Mouse (Mus musculus) heart, embryonic 14.5 days (tissue): ENCODE measurements around the gene Gpr162. TPM values are rescaled to one million over a fixed set of nuclear protein-coding genes. Genes with fewer than 3 reads are reported as not detected.
A peak's percentile ranks its signal among the peaks of the same experiment; 100 is the strongest.

Experiments used
- ATAC-seq: fragments of 200-750 bp; cut with Nextera tagmentation; 2 replicates; pipeline ENCODE4 v1.8.0; 2017; ENCODE audit warnings: low read depth, moderate TSS enrichment; ENCODE audit not compliant: insufficient number of reproducible peaks, insufficient read depth, low FRiP score
- H3K27ac ChIP-seq, 2 experiments: fragments of 200-500 bp in 1 of 2; fragments of 300-500 bp in 1 of 2; sonication (generic) in 1 of 2; replicated peaks in 1 of 2; 2 replicates each; pipeline ENCODE4 v1.5.1; 2012 to 2014; ENCODE audit warnings: low read depth in 2 of 2, low read length in 2 of 2, control low read depth in 1 of 2, mild to moderate bottlenecking in 1 of 2, mixed read lengths in 1 of 2; ENCODE audit not compliant: control insufficient read depth in 1 of 2, insufficient read depth in 1 of 2
- H3K27me3 ChIP-seq: fragments of 300-500 bp; sonication (generic); 2 replicates; pipeline ENCODE4 v1.6.1; 2014; ENCODE audit warnings: mild to moderate bottlenecking, low read length, control low read depth; ENCODE audit not compliant: control insufficient read depth, insufficient read depth
- H3K36me3 ChIP-seq: fragments of 300-500 bp; sonication (generic); 2 replicates; pipeline ENCODE4 v1.6.1; 2014; ENCODE audit warnings: mild to moderate bottlenecking, control low read depth, low read length, mixed read lengths; ENCODE audit not compliant: control insufficient read depth, insufficient read depth
- H3K4me1 ChIP-seq, 2 experiments: fragments of 200-500 bp in 1 of 2; fragments of 300-500 bp in 1 of 2; sonication (generic) in 1 of 2; 2 replicates each; pipeline ENCODE4 v1.6.1; 2012 to 2014; ENCODE audit warnings: low read length in 2 of 2, control low read depth in 1 of 2, mixed read lengths in 1 of 2; ENCODE audit not compliant: control insufficient read depth in 2 of 2, insufficient read depth in 2 of 2
- H3K4me2 ChIP-seq: fragments of 300-500 bp; sonication (generic); 2 replicates; pipeline ENCODE4 v1.6.1; 2014; ENCODE audit warnings: mild to moderate bottlenecking, low read length
- H3K4me3 ChIP-seq, 2 experiments: fragments of 200-500 bp in 1 of 2; fragments of 300-500 bp in 1 of 2; sonication (generic) in 1 of 2; 2 replicates each; pipeline ENCODE4 v1.5.1; 2012 to 2014; ENCODE audit warnings: low read length in 2 of 2, mild to moderate bottlenecking in 2 of 2, control low read depth in 1 of 2, low read depth in 1 of 2, moderate library complexity in 1 of 2; ENCODE audit not compliant: control insufficient read depth in 1 of 2, insufficient read depth in 1 of 2
- H3K9ac ChIP-seq: fragments of 300-500 bp; sonication (generic); 2 replicates; pipeline ENCODE4 v1.6.1; 2014; ENCODE audit warnings: mild to moderate bottlenecking, low read length
- H3K9me3 ChIP-seq: fragments of 300-500 bp; sonication (generic); 2 replicates; pipeline ENCODE4 v1.6.1; 2016; ENCODE audit warnings: low read length, control low read depth; ENCODE audit not compliant: control insufficient read depth
- WGBS: fragments of 180-500 bp; shearing (Covaris S2); extraction: QIAGEN DNeasy Blood & Tissue Kit; methylation state at CpG from one replicate; pipeline ENCODE4 v1.1.7; 2014; 5-methylcytosine and 5-hydroxymethylcytosine counted together
- polyA plus RNA-seq: library from polyadenylated mRNA; unstranded; fragments of >200 nt; fragmentation: Nextera tagmentation; extraction: Ambion mirVana; gene quantifications from 2 replicates; pipeline ENCODE4 v1.2.1, GENCODE M21; 2014

Gpr162 gene
- polyA plus RNA-seq: 0.71 and 0.86 TPM in 2 replicates

- H3K4me1 ChIP-seq: peaks cover 14 to 21% of the 10 kb centered on the region in 2 experiments; a peak in 3 of 4 replicates
- no peak within 1 kb of the TSS for H3K27ac ChIP-seq
- peaks cover 32% of the 10 kb centered on the region for H3K27me3 ChIP-seq
- H3K36me3 ChIP-seq: no peaks in the 10 kb centered on the region
- H3K4me3 ChIP-seq: peak within 1 kb of the TSS; percentile 54 to 62
- ATAC-seq: peak; percentile 45; the same call in 1 of the 2 replicates
- peak within 1 kb of the TSS; percentile 96 for H3K4me2 ChIP-seq
- peak within 1 kb of the TSS; percentile 77 for H3K9ac ChIP-seq
- H3K9me3 ChIP-seq: no peaks in the 10 kb centered on the region
- under 1% methylated on average over 39 of the region's 43 CpGs for whole genome bisulfite sequencing
These were observed at the start of gene Gpr162 for GRCm38 (mm10) chr6:124863658-124864298. Gene Gpr162, minus strand, starts transcription at chr6:124863983.

DNA sequence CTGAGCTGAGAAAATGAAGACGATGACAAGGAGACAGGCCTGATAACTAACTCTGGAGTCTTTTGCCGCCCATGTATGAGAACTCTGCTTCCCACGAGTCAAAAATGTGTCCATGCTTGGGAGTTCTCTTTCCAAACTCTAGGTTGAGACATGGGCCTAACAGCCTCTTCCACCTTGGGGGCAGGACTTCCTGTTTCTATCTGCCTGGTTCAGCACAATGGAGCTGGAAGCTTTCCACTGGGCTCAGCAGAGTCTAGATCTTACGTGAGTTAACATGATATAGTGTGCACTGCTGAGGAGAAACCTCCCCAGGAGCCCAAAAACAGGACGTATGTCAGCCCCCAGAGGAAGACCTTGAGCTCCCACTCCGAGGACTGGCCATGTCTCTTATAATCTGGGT is 49.4 kb upstream of the Gpr162 start:
- peaks cover 24 to 39% of the 10 kb centered on the region in 2 experiments for H3K4me1 ChIP-seq
- no peaks in the 10 kb centered on the region for H3K9me3 ChIP-seq
- H3K4me2 ChIP-seq: no peak overlapping the region
- H3K36me3 ChIP-seq: peaks cover 25% of the 10 kb centered on the region
- no peak overlapping the region for H3K9ac ChIP-seq
- WGBS: 57% methylated on average over 6 of the region's 6 CpGs
- H3K27ac ChIP-seq: 0 out of 4 replicates have a peak overlapping the region, but pooled peaks of 1 of the 2 experiments have one; percentile 11
- H3K4me3 ChIP-seq: no peak overlapping the region
- H3K27me3 ChIP-seq: peaks cover 4% of the 10 kb centered on the region; the same call in 1 of the 2 replicates
- ATAC-seq: no peak

DNA sequence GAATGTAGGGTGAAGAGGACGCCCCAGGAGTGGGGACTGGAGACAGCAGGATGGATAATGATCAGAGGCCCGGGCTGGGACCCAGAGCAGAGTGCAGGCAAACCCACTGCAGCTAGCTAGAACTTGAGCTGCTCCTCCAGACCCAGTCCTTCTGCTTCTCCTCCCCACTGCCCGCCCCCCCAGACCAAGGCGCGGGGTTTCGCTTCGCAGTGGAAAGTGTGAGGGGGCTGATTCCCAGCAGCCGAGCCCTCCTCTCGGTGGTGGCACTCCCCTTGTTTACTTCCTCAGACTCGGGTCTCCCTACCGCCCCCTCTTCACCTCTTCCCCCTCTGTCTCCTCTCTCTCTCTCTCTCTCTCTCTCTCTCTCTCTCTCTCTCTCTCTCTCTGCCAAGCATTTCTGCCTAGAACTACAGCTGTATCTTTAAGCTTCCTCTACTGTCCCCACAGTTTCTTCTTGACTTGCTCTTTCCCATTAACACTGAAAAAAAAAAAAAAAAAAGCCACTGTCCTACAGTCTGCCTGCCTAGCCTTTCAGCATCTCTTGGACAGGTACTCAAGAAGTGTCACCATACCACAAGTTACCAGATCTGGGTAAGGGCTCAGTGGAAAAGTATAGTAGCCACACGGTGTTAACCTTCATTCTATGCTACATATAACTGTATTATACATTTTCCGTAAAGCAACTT is 47.9 kb upstream of the Gpr162 start, which contains the start of gene Lag3:
Lag3 (minus strand) TSS at position 173 of the 686 bp plus-strand sequence.
- no peak for ATAC-seq
- Histone ChIP-seq H3K9me3 (no peaks in the 10 kb centered on the region), H3K36me3 (peaks cover 25% of the 10 kb centered on the region), H3K4me3 (no peak within 1 kb of the TSS), H3K27me3 (peaks cover 4% of the 10 kb centered on the region; the same call in 1 of the 2 replicates), H3K4me1 (peaks cover 23 to 37% of the 10 kb centered on the region in 2 experiments), H3K9ac (no peak within 1 kb of the TSS), H3K27ac (0 out of 4 replicates have a peak within 1 kb of the TSS, but pooled peaks of 1 of the 2 experiments have one; percentile 1), H3K4me2 (peak within 1 kb of the TSS; percentile 32; the same call in 1 of the 2 replicates)
- 15% methylated on average over 13 of the region's 13 CpGs for WGBS

GRCm38 (mm10) chr6:124910032-124910431 is 46.2 kb upstream of the Gpr162 start:
- peak overlapping the region; percentile 59 for H3K4me2 ChIP-seq
- ATAC-seq: no peak

GRCm38 (mm10) chr6:124907767-124908166 is 44.0 kb upstream of the Gpr162 start:
- H3K27ac ChIP-seq: no peak overlapping the region
- no peak overlapping the region for H3K4me2 ChIP-seq
- H3K4me1 ChIP-seq: peaks cover 16 to 30% of the 10 kb centered on the region in 2 experiments
- H3K36me3 ChIP-seq: no peaks in the 10 kb centered on the region
- H3K4me3 ChIP-seq: no peak overlapping the region
- ATAC-seq: no peak
- WGBS: 76% methylated on average over 1 of the region's 1 CpGs
- H3K27me3 ChIP-seq: peaks cover 4% of the 10 kb centered on the region; the same call in 1 of the 2 replicates
- no peaks in the 10 kb centered on the region for H3K9me3 ChIP-seq
- H3K9ac ChIP-seq: no peak overlapping the region

More at GRCm38 (mm10) chr6:124910032-124910431, 46.2 kb upstream of the Gpr162 start:
- peak overlapping the region; percentile 10 to 16; a peak in 2 of 4 replicates for H3K4me3 ChIP-seq
- 3% methylated on average over 32 of the region's 32 CpGs for WGBS
- peaks cover 14 to 28% of the 10 kb centered on the region in 2 experiments for H3K4me1 ChIP-seq
- H3K36me3 ChIP-seq: peaks cover 21% of the 10 kb centered on the region
- peaks cover 4% of the 10 kb centered on the region; the same call in 1 of the 2 replicates for H3K27me3 ChIP-seq
- peak overlapping the region; percentile 61 for H3K9ac ChIP-seq
- H3K27ac ChIP-seq: no peak overlapping the region
- no peaks in the 10 kb centered on the region for H3K9me3 ChIP-seq

GRCm38 (mm10) chr6:124904991-124905860 is 41.4 kb upstream of the Gpr162 start:
- no peak for ATAC-seq
- Histone ChIP-seq H3K9ac (peak overlapping the region; percentile 69), H3K27me3 (no peaks in the 10 kb centered on the region; the same call in 1 of the 2 replicates), H3K4me2 (peak overlapping the region; percentile 70), H3K4me3 (peak overlapping the region; percentile 43 to 47; a peak in 3 of 4 replicates), H3K4me1 (peaks cover 13 to 18% of the 10 kb centered on the region in 2 experiments), H3K36me3 (no peaks in the 10 kb centered on the region), H3K27ac (peak overlapping the region; percentile 92 to 97), H3K9me3 (no peaks in the 10 kb centered on the region)
- WGBS: 34% methylated on average over 16 of the region's 16 CpGs
